Mouse (Mus musculus) testis, adult 2 months (tissue): ENCODE measurements around the gene Rdh12.

ENCODE experiments used
- CTCF ChIP-seq: fragments of 200-500 bp; IDR thresholded peaks from 2 replicates; pipeline ENCODE4 v1.5.1; 2012; ENCODE audit warnings: low read depth, mild to moderate bottlenecking, inconsistent platforms, low read length, moderate library complexity; ENCODE audit not compliant: control insufficient read depth, insufficient read depth, insufficient replicate concordance
- POLR2A ChIP-seq: fragments of 200-500 bp; IDR thresholded peaks from 2 replicates; pipeline ENCODE4 v1.6.1; 2012; ENCODE audit warnings: low read depth, mild to moderate bottlenecking, inconsistent platforms, low read length, moderate library complexity; ENCODE audit not compliant: control insufficient read depth

DNA sequence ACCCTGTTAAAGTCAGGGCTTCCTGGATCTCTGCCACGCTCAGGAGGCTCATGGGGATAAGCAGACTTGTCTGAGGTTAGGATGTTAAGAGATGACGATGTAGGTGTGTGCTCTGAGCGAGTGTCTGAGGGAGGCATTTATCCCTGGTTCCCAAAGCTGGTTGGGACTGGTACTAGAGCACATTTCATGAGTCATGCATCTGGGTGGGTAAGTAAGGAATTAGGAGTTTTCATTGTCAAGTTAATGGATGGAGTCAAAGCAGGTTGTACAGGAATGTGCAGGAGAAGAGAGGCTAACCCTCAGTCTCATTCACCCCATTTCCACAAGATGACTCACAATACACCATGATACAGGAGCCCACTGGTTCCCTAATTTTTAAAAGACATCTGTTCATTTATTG is 39.4 kb downstream of the Rdh12 start:
- no peak for TF ChIP-seq POLR2A
- TF ChIP-seq CTCF, result no peak
